Comparison of ENCODE assay signal across 10 mouse cellular contexts in genomic region chr3:136871772-136872532, GRCm38 (mm10).
DNase-seq lines count a peak whose midpoint lies in the region; ATAC-seq and TF ChIP-seq lines count a peak whose summit lies in the region.
"Had no signal": no experiment of that assay in that cellular context is flagged by ENCODE, and none has a peak within 500 bp of the region (broad histone marks: within the 10 kb centered on the region; RNA-seq: fewer than 3 reads in every experiment).

No protein-coding gene starts in this region.

- H3K36me3 ChIP-seq in midbrain, embryonic 14.5 days (ENCODE audit: control insufficient read depth, insufficient read depth, low read length): no peaks in the 10 kb centered on the region
- no peaks in the 10 kb centered on the region for H3K36me3 ChIP-seq in midbrain, embryonic 16.5 days (ENCODE audit: control insufficient read depth, insufficient read depth, low read length)
- no peaks in the 10 kb centered on the region; the same call in 1 of the 2 replicates for H3K36me3 ChIP-seq in kidney, adult 2 months (ENCODE audit: control insufficient read depth, insufficient read depth, low read length)
- no peaks in the 10 kb centered on the region for H3K36me3 ChIP-seq in neural tube, embryonic 15.5 days
- H3K36me3 ChIP-seq: liver, embryonic 13.5 days had no signal

- 0 out of 2 replicates have a peak, but pooled peaks cover 15% of the 10 kb centered on the region for H3K4me1 ChIP-seq in midbrain, embryonic 14.5 days (ENCODE audit: control insufficient read depth, insufficient read depth, low read length)
- peaks cover 21% of the 10 kb centered on the region for H3K4me1 ChIP-seq in midbrain, embryonic 16.5 days (ENCODE audit: control insufficient read depth, insufficient read depth, low read length)
- peaks cover 13% of the 10 kb centered on the region; the same call in 1 of the 2 replicates for H3K4me1 ChIP-seq in kidney, adult 2 months (ENCODE audit: control insufficient read depth, insufficient read depth, low read length)
- H3K4me1 ChIP-seq in neural tube, embryonic 15.5 days: peaks cover 35% of the 10 kb centered on the region
- H3K4me1 ChIP-seq: liver, embryonic 13.5 days had no signal

- no peak overlapping the region for H3K27ac ChIP-seq in midbrain, embryonic 14.5 days (replicated peaks; ENCODE audit: low read depth, low read length)
- no peak overlapping the region for H3K27ac ChIP-seq in midbrain, embryonic 16.5 days (ENCODE audit: low read length)
- H3K27ac ChIP-seq in kidney, adult 2 months (ENCODE audit: insufficient read depth, low read depth, low read length): peak overlapping the region; percentile 41; the same call in 1 of the 2 replicates
- peak overlapping the region; percentile 34 for H3K27ac ChIP-seq in neural tube, embryonic 15.5 days (replicated peaks)
- H3K27ac ChIP-seq: liver, embryonic 13.5 days had no signal

- no peaks in the 10 kb centered on the region for H3K9me3 ChIP-seq in midbrain, embryonic 14.5 days (ENCODE audit: control insufficient read depth, low read length)
- no peaks in the 10 kb centered on the region for H3K9me3 ChIP-seq in midbrain, embryonic 16.5 days (replicated peaks; ENCODE audit: control insufficient read depth, low read length, poor library complexity, severe bottlenecking)
- no peaks in the 10 kb centered on the region for H3K9me3 ChIP-seq in neural tube, embryonic 15.5 days (replicated peaks)
- H3K9me3 ChIP-seq: liver, embryonic 13.5 days had no signal

- H3K4me3 ChIP-seq in midbrain, embryonic 14.5 days (replicated peaks; ENCODE audit: low read depth, low read length): no peak overlapping the region
- no peak overlapping the region for H3K4me3 ChIP-seq in midbrain, embryonic 16.5 days (ENCODE audit: low read depth, low read length)
- no peak overlapping the region for H3K4me3 ChIP-seq in kidney, adult 2 months (ENCODE audit: insufficient read depth, low read depth, low read length)
- no peak overlapping the region for H3K4me3 ChIP-seq in neural tube, embryonic 15.5 days (replicated peaks)
- H3K4me3 ChIP-seq: liver, embryonic 13.5 days had no signal

- no peak overlapping the region for H3K4me2 ChIP-seq in midbrain, embryonic 14.5 days (ENCODE audit: low read length)
- H3K4me2 ChIP-seq in midbrain, embryonic 16.5 days (ENCODE audit: low read length): no peak overlapping the region
- no peak overlapping the region for H3K4me2 ChIP-seq in neural tube, embryonic 15.5 days
- H3K4me2 ChIP-seq: liver, embryonic 13.5 days had no signal

- no peak for TF ChIP-seq CTCF in kidney, adult 2 months (conservative IDR thresholded peaks at IDR 0.05; ENCODE audit: insufficient read depth, insufficient read length, low read depth, low read length)

- 73% methylated on average over 14 of the region's 14 CpGs for WGBS in midbrain, embryonic 14.5 days
- WGBS in midbrain, embryonic 16.5 days: 71% methylated on average over 14 of the region's 14 CpGs
- 21% methylated on average over 14 of the region's 14 CpGs for WGBS in kidney, adult 2 months
- WGBS in neural tube, embryonic 15.5 days: 24% methylated on average over 14 of the region's 14 CpGs

- H3K9ac ChIP-seq in midbrain, embryonic 14.5 days (replicated peaks; ENCODE audit: low read length): no peak overlapping the region
- H3K9ac ChIP-seq in midbrain, embryonic 16.5 days (ENCODE audit: low read depth, low read length): no peak overlapping the region
- H3K9ac ChIP-seq in neural tube, embryonic 15.5 days (replicated peaks): no peak overlapping the region
- H3K9ac ChIP-seq: liver, embryonic 13.5 days had no signal

- no peaks in the 10 kb centered on the region for H3K27me3 ChIP-seq in midbrain, embryonic 14.5 days (ENCODE audit: control insufficient read depth, insufficient read depth, low read length)
- H3K27me3 ChIP-seq in midbrain, embryonic 16.5 days (ENCODE audit: control insufficient read depth, insufficient read depth, low read depth, low read length): no peaks in the 10 kb centered on the region
- no peaks in the 10 kb centered on the region for H3K27me3 ChIP-seq in kidney, adult 2 months (replicated peaks; ENCODE audit: control insufficient read depth, insufficient read depth, low read length)
- H3K27me3 ChIP-seq in neural tube, embryonic 15.5 days (replicated peaks): no peaks in the 10 kb centered on the region
- H3K27me3 ChIP-seq: liver, embryonic 13.5 days had no signal

- ATAC-seq in midbrain, embryonic 14.5 days (ENCODE audit: low FRiP score, low TSS enrichment): no peak
- ATAC-seq in midbrain, embryonic 16.5 days: no peak
- ATAC-seq in neural tube, embryonic 15.5 days (ENCODE audit: low FRiP score): no peak

- no peak for TF ChIP-seq POLR2A in kidney, adult 2 months (IDR thresholded peaks at IDR 0.05; ENCODE audit: low read depth, low read length)

- peak; percentile 30 to 48 for DNase-seq in cerebellum, postnatal 10 days
- DNase-seq in cerebellum, adult 11-12 months: no peak
- peak; percentile 32 for DNase-seq in midbrain, embryonic 14.5 days
- peak; percentile 62 for DNase-seq in kidney, adult 2 months
- DNase-seq in spleen, postnatal 36 days (ENCODE audit: low spot score in 2 of 2): no peak
- DNase-seq in gastrocnemius, postnatal 14 days: no peak
- DNase-seq: B cell, adult 2 months; liver, embryonic 13.5 days had no signal

- intact Hi-C loops in gastrocnemius, postnatal 14 days (cut with DNase I; ENCODE audit: low total_unique reads): no loop called here

Comparison
In these comparisons a context has a peak if more than half of its experiments do, and no peak if none do; other contexts are left out.
1. DNase-seq: peak in cerebellum, postnatal 10 days (2 of 2), midbrain, embryonic 14.5 days (single experiment) and kidney, adult 2 months (single experiment); none in cerebellum, adult 11-12 months (single experiment), spleen, postnatal 36 days (0 of 2) and gastrocnemius, postnatal 14 days (single experiment).
2. H3K27ac ChIP-seq: peak in kidney, adult 2 months (single experiment) and neural tube, embryonic 15.5 days (single experiment); none in midbrain, embryonic 14.5 days (single experiment) and midbrain, embryonic 16.5 days (single experiment).